Mouse (Mus musculus) forebrain, embryonic 14.5 days (tissue): Measurements from ENCODE around the gene Map4k5. TPM values are rescaled to one million over a fixed set of nuclear protein-coding genes. Genes with fewer than 3 reads are reported as not detected.

Experiments
- ATAC-seq: fragments of 200-750 bp; cut with Nextera tagmentation; 2 replicates; pipeline ENCODE4 v1.8.0; 2017; ENCODE audit warnings: mild to moderate bottlenecking, moderate library complexity
- DNase-seq: peaks from one replicate; pipeline ENCODE4 v3.0.0-alpha.2; 2015; ENCODE audit warnings: low spot score
- H3K27ac ChIP-seq: fragments of 300-500 bp; sonication (generic); 2 replicates; pipeline ENCODE4 v1.5.1; 2014; ENCODE audit warnings: low read depth, mild to moderate bottlenecking, control low read depth, low read length, moderate library complexity
- H3K27me3 ChIP-seq: fragments of 300-500 bp; sonication (generic); replicated peaks from 2 replicates; pipeline ENCODE4 v1.6.1; 2014; ENCODE audit warnings: low read length, control low read depth, mixed read lengths; ENCODE audit not compliant: control insufficient read depth, insufficient read depth
- H3K36me3 ChIP-seq: fragments of 300-500 bp; sonication (generic); 2 replicates; pipeline ENCODE4 v1.6.1; 2014; ENCODE audit warnings: low read length, control low read depth; ENCODE audit not compliant: control insufficient read depth, insufficient read depth
- H3K4me1 ChIP-seq: fragments of 300-500 bp; sonication (generic); 2 replicates; pipeline ENCODE4 v1.6.1; 2014; ENCODE audit warnings: antibody characterized with exemption, low read length, control low read depth; ENCODE audit not compliant: control insufficient read depth, insufficient read depth
- H3K4me2 ChIP-seq: fragments of 300-500 bp; sonication (generic); 2 replicates; pipeline ENCODE4 v1.6.1; 2014; ENCODE audit warnings: mild to moderate bottlenecking, control low read depth, low read length
- H3K4me3 ChIP-seq: fragments of 300-500 bp; sonication (generic); 2 replicates; pipeline ENCODE4 v1.5.1; 2014; ENCODE audit warnings: low read depth, low read length, control low read depth
- H3K9ac ChIP-seq: fragments of 300-500 bp; sonication (generic); 2 replicates; pipeline ENCODE4 v1.6.1; 2014; ENCODE audit warnings: mild to moderate bottlenecking, low read length, control low read depth, moderate library complexity
- H3K9me3 ChIP-seq: fragments of 300-500 bp; sonication (generic); replicated peaks from 2 replicates; pipeline ENCODE4 v1.6.1; 2016; ENCODE audit warnings: low read length, control low read depth, mixed read lengths; ENCODE audit not compliant: control insufficient read depth
- WGBS: fragments of 180-500 bp; shearing (Covaris S2); extraction: QIAGEN DNeasy Blood & Tissue Kit; methylation state at CpG from one replicate; pipeline ENCODE4 v1.1.7; 2014; 5-methylcytosine and 5-hydroxymethylcytosine counted together
- polyA plus RNA-seq: library from polyadenylated mRNA; unstranded; fragments of >200 nt; fragmentation: Nextera tagmentation; extraction: Ambion mirVana; gene quantifications from 2 replicates; pipeline ENCODE4 v1.2.1, GENCODE M21; 2014

Gene Map4k5
- polyA plus RNA-seq, 1 experiment from 2014 or later: 30.5 TPM

DNA sequence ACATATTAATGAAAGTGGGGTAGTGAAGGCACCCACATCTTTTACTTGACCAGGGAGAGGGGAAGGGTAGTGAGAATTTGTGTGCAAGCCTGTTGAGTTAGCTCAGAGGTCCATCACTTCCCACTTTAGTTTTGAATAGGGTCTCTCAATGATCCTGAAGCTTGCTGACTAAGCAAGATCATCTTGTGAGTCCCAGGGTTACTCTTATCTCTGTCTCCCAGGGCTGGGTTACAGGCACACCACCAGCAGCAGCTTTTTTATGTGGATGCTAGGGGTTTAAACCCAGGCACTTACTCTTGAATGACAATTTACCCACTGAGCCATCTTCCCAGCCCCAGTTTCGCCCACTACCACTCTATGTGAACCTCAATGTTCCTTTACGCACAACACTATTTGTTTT is 35.4 kb downstream of the Map4k5 start:
- peaks cover 7% of the 10 kb centered on the region; the same call in 1 of the 2 replicates for H3K36me3 ChIP-seq
- no peaks in the 10 kb centered on the region for H3K9me3 ChIP-seq
- H3K4me1 ChIP-seq: no peaks in the 10 kb centered on the region
- no peak for DNase-seq
- H3K27me3 ChIP-seq: no peaks in the 10 kb centered on the region
- ATAC-seq: no peak
- H3K9ac ChIP-seq: no peak overlapping the region
- H3K27ac ChIP-seq: no peak overlapping the region
- 94% methylated on average over 2 of the region's 2 CpGs for WGBS
- no peak overlapping the region for H3K4me2 ChIP-seq
- H3K4me3 ChIP-seq: no peak overlapping the region

DNA sequence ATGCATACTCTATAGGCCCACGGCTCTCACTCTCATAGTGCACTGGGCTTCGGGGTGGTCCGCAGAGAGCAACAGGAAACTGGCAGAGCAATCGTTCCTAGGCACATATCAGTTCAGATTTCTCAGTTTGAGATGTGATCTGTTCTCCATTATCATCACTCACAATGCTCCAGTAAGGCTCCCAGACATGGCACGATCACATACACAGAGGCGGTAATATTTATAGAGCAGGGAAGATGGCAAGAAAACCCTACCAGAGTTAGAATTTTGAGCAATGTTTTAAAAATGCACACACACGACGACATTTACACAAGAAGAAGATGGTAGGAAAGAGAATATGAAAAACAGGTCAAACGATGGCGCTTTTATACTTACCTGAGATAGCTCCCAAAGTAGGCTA is 36.6 kb downstream of the Map4k5 start:
- H3K9me3 ChIP-seq: no peaks in the 10 kb centered on the region
- peaks cover 17% of the 10 kb centered on the region for H3K36me3 ChIP-seq
- WGBS: 96% methylated on average over 10 of the region's 10 CpGs
- ATAC-seq (no peak), DNase-seq (no peak)
- H3K4me3 ChIP-seq: no peak overlapping the region
- no peak overlapping the region for H3K4me2 ChIP-seq
- no peaks in the 10 kb centered on the region for H3K4me1 ChIP-seq
- H3K27me3 ChIP-seq: no peaks in the 10 kb centered on the region
- no peak overlapping the region for H3K27ac ChIP-seq
- H3K9ac ChIP-seq: no peak overlapping the region

DNA sequence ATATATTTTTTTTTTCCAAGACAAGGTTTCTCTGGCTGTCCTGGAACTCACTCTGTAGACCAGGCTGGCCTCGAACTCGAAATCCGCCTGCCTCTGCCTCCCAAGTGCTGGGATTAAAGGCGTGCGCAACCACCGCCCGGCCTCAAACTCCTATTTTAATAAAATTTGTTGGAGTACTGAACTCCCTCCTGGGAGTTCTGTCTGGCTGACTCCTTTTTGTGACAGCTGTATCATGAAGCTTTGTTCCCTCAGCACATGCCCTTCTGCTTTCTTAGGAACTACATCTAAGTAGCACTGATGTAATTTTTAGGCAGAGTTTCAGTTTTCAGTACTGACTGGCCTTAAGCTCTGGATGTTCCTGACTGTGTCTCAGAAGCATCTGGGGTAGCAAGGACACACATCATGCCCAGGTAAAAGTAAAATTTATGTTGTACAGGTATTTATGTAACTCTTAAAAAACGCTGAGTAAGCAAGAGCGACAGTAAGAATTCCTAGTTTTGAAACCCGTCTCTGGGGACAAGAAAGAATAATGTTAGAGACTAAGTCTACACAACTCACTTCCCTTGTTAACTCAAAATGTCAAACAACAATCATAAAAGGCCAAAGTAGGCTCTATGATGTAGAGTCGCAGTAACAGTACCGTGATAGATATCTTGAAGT is 37.2 kb downstream of the Map4k5 start:
- Histone ChIP-seq H3K36me3 (peaks cover 17% of the 10 kb centered on the region), H3K9ac (no peak overlapping the region), H3K27me3 (no peaks in the 10 kb centered on the region), H3K4me2 (no peak overlapping the region), H3K4me3 (no peak overlapping the region), H3K4me1 (no peaks in the 10 kb centered on the region), H3K9me3 (no peaks in the 10 kb centered on the region), H3K27ac (no peak overlapping the region)
- ATAC-seq (no peak), DNase-seq (no peak)
- WGBS: 98% methylated on average over 12 of the region's 12 CpGs

DNA sequence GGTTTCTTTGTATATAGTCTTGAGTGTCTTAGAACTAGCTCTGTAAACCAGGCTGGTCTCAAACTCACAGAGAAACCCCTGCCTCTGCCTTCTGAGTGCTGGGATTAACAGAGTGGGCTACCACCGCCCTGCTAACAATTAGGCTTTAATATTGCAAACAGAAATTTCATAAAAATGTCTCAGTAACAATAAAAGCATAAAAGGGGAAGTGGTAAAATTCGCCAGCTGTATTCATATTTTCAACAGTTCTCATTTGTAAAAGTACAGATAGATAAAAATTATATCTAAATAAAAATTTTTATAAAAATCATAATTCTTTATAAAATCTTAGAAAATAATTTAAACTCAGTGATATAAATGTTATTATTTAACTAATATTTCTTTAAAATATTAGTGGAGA is 39.1 kb downstream of the Map4k5 start:
- no peak overlapping the region for H3K9ac ChIP-seq
- H3K4me3 ChIP-seq: no peak overlapping the region
- peaks cover 28% of the 10 kb centered on the region for H3K36me3 ChIP-seq
- no peaks in the 10 kb centered on the region for H3K4me1 ChIP-seq
- H3K27me3 ChIP-seq: no peaks in the 10 kb centered on the region
- DNase-seq (no peak), ATAC-seq (no peak)
- 91% methylated on average over 2 of the region's 2 CpGs for WGBS
- H3K4me2 ChIP-seq: no peak overlapping the region
- no peak overlapping the region for H3K27ac ChIP-seq
- no peaks in the 10 kb centered on the region for H3K9me3 ChIP-seq

DNA sequence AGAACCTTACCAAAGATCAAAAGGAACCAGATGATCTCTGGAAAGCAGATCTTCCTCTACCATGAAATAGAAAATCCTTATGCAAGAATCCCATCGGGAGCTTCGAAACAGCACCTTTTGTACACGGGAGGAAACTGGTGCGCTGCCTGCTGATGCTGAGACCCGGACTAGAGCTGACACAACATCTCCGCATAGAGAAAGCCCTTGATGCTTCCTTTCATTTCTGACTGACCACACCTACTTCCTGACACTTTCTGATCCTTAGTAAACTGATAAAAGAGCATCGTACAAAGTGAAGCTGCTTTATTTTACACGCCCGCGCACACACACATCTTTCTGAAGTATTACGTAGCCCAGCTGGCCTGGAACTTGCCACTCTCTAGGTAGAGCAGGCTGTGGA is 39.6 kb downstream of the Map4k5 start:
- ATAC-seq: no peak
- 87% methylated on average over 11 of the region's 11 CpGs for WGBS

DNA sequence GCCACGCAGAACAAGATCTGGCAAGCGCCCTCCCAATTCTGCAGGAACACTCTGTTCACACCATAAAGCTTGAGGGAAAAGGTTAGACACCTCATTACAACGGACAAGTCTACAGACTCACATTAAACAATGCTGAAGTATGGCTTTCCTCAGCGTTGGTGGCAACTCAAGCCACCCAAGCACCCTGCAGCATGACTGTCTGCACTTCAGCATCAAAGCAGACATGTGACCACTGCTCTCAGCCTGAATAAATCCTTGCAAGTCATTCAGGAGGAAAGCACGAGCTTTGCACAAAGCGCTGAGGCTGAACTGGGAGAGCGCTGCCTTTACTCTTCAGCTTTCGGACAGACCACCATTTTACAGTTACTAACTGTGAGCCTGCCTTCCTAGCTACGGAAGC is 40.7 kb downstream of the Map4k5 start:
- H3K4me1 ChIP-seq: no peaks in the 10 kb centered on the region
- peaks cover 41% of the 10 kb centered on the region for H3K36me3 ChIP-seq
- no peak for DNase-seq
- no peak overlapping the region for H3K4me2 ChIP-seq
- 83% methylated on average over 9 of the region's 9 CpGs for WGBS
- no peak for ATAC-seq
- H3K27me3 ChIP-seq: no peaks in the 10 kb centered on the region
- H3K27ac ChIP-seq: no peak overlapping the region
- no peak overlapping the region for H3K9ac ChIP-seq
- no peaks in the 10 kb centered on the region for H3K9me3 ChIP-seq
- H3K4me3 ChIP-seq: no peak overlapping the region

More for the DNA sequence above, 39.6 kb downstream of the Map4k5 start:
- no peak overlapping the region for H3K9ac ChIP-seq
- no peak for DNase-seq
- no peak overlapping the region for H3K4me2 ChIP-seq
- no peaks in the 10 kb centered on the region for H3K4me1 ChIP-seq
- H3K9me3 ChIP-seq: no peaks in the 10 kb centered on the region
- no peak overlapping the region for H3K4me3 ChIP-seq
- H3K27ac ChIP-seq: no peak overlapping the region
- peaks cover 31% of the 10 kb centered on the region for H3K36me3 ChIP-seq
- H3K27me3 ChIP-seq: no peaks in the 10 kb centered on the region

DNA sequence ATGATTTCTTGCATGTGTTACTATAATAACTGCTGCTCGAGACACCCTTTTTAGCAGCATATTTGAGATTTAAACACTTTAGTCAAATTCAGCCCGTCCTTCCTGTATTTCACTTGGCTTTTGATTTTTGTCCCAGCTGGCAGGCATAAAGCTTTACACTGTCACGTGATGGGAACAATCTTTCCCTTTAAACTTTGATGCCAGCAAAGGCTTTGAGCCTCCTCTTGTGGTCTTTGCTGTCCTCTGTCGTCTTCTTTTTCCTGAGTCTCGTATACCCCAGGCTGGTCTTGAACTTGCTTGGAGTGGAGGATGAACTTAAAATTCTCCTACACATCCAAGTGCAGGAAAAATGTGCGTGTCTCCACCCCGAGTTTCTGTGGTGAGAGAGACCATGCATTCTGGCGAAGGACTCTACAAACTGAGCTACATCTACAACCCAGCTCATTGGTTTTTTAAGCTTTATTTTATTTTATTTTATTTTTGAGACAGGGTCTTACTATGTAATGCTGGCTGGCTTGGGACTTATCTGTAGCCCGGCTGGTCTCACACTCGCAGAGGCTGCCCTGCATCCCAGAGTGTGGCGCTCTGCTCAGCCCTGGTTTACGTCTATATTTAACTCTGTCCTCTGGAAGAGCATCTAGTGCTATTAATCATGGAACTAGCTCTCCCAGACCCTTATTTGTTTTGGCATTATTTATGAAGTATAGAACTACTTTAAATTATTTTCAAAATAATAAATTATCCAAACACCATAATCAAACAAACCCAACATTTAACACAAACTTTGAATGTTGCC is 44.7 kb downstream of the Map4k5 start:
- no peak for DNase-seq
- peaks cover 52% of the 10 kb centered on the region for H3K36me3 ChIP-seq
- WGBS: 91% methylated on average over 12 of the region's 12 CpGs

DNA sequence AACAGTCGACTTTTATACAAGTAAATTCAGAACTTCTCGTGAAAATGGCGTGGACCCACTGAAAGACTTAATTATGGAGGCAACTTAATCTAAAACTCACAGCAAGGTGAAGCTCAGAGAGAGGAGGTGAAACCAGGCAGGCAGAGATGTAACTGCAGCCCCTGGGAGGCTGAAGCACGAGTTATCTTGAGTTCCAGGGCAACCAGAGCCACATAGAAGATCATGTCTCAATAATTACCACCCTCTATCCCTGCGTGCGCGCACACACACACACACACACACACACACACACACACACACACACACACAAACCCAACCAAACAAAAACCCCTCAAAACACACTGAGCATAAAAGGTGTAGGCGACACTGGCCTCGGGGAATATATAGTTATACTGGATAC is 46.5 kb downstream of the Map4k5 start:
- 94% methylated on average over 9 of the region's 9 CpGs for WGBS
- Histone ChIP-seq H3K27ac (no peak overlapping the region), H3K4me1 (no peaks in the 10 kb centered on the region), H3K9ac (no peak overlapping the region), H3K4me3 (no peak overlapping the region), H3K36me3 (peaks cover 52% of the 10 kb centered on the region), H3K4me2 (no peak overlapping the region), H3K9me3 (no peaks in the 10 kb centered on the region), H3K27me3 (no peaks in the 10 kb centered on the region)
- no peak for ATAC-seq
- no peak for DNase-seq

More for the DNA sequence above, 44.7 kb downstream of the Map4k5 start:
- Histone ChIP-seq H3K4me2 (no peak overlapping the region), H3K4me1 (no peaks in the 10 kb centered on the region), H3K27ac (no peak overlapping the region), H3K9me3 (no peaks in the 10 kb centered on the region), H3K4me3 (no peak overlapping the region), H3K27me3 (no peaks in the 10 kb centered on the region), H3K9ac (no peak overlapping the region)
- no peak for ATAC-seq

DNA sequence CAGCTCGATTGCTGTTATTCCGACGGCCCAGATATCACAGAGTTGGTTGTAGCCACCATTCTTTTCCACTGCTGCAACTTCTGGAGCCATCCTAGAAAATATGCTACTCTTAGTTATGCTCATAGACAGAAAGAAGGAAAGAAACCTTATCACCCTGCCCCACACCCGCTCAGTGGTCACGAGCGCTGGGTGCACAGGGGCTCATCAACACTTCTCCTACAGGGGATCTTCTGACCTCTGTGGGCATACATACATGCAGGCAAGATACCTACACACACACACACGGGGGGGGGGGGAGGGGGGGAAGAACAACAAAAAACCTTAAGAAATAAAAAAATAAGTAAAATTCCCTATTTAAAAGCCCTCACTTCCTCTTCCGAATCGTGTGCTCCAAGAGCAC is 47.3 kb downstream of the Map4k5 start:
- Histone ChIP-seq H3K4me1 (no peaks in the 10 kb centered on the region), H3K4me3 (no peak overlapping the region), H3K27me3 (no peaks in the 10 kb centered on the region), H3K4me2 (no peak overlapping the region), H3K27ac (no peak overlapping the region), H3K9me3 (no peaks in the 10 kb centered on the region), H3K36me3 (peaks cover 54% of the 10 kb centered on the region), H3K9ac (no peak overlapping the region)
- WGBS: 90% methylated on average over 9 of the region's 9 CpGs
- no peak for DNase-seq
- no peak for ATAC-seq
